Mouse (Mus musculus): Measurements from ENCODE around the gene Tlr6. TPM values are rescaled to one million over a fixed set of nuclear protein-coding genes. Genes with fewer than 3 reads are reported as not detected.
A peak's percentile ranks its signal among the peaks of the same experiment; 100 is the strongest.

The Tlr6 gene
- polyA plus RNA-seq, 1 experiment = 0.90 TPM

DNA sequence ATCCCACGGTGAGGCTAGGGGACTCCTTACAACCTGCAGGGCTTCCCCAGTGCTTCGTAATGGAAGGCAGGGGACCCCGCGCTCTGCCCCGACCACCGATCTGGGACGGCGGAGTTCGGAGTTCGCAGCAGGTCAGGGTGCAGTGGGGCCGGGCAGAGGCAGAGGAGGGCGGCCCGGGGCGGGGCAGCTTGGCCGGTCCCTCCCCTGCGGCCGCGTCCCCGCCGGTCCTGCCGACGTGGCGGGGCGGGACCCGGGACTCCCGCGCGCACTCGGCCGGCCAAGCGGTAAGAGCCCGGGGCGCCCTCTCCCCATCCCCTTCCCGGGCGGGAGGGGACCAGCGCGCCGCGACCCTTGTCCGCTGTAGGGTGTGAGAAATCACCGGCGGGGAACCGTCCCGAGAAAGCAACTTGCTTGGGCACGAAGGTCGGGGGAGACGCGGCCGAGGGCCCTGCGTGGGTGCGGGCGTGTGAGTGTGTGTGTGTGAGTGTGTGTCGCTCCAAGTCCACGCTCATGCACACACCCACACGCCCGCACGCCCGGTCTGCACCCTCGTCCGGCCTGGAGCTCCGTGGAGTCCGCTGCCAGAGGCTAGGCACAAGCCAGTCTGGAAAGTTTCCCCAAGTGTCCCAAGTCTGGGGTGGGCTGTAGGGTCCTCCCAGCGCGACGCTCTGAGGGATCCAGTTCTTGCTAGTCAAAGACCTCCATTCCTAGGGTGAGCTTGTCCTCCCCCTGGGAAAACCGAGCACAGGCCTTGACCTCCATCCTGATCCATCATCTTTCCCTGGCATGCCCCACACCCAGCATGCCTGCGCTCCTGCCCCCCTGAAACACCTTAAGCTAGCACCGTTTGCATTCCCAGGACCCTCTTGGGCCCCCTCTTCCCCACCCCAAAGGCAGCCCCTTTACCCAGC is 10.2 kb upstream of the Tlr6 start, which contains the start of gene Fam114a1:
Fam114a1 (plus strand) TSS at position 211 of the 911 bp plus-strand sequence.
- DNase-seq (ENCODE audit: low read depth) = peak; percentile 58
- TF ChIP-seq POLR2A (IDR thresholded peaks at IDR 0.05; ENCODE audit: borderline replicate concordance, extremely low read depth, insufficient read depth, insufficient read length, poor library complexity, severe bottlenecking) = no peak
- TF ChIP-seq CTCF (IDR thresholded peaks at IDR 0.05; ENCODE audit: borderline replicate concordance, extremely low read depth, insufficient read depth, insufficient read length) = no peak

GRCm38 (mm10) chr5:64968961-64969860 is 9.3 kb upstream of the Tlr6 start:
- TF ChIP-seq POLR2A (IDR thresholded peaks at IDR 0.05; ENCODE audit: borderline replicate concordance, extremely low read depth, insufficient read depth, insufficient read length, poor library complexity, severe bottlenecking) (no peak), CTCF (IDR thresholded peaks at IDR 0.05; ENCODE audit: borderline replicate concordance, extremely low read depth, insufficient read depth, insufficient read length) (no peak)
- DNase-seq (ENCODE audit: low read depth) = peak; percentile 27

GRCm38 (mm10) chr5:64963735-64964134 is 3.8 kb upstream of the Tlr6 start:
- no peak for DNase-seq (ENCODE audit: low read depth)
- no peak for TF ChIP-seq POLR2A (IDR thresholded peaks at IDR 0.05; ENCODE audit: borderline replicate concordance, extremely low read depth, insufficient read depth, insufficient read length, poor library complexity, severe bottlenecking)

DNA sequence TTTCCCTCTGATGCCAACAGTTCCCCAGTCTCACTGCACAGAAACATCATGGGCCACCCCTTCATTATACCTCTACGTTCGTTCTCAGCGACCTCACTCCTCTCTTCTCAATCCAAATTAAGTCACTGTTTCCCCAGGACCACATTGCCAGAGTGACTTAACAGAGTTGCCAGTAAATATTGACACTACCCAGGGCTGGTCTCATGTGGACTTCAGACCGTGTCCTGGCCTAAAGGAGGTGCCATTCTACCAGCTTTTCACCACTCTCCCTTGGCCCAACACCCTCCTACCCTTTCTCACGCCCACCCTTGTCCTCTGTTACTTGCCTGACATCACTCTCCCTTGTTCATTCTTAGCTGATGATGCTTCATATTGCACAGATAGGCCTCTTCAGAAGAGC is 3.4 kb upstream of the Tlr6 start:
- TF ChIP-seq CTCF (IDR thresholded peaks at IDR 0.05; ENCODE audit: borderline replicate concordance, extremely low read depth, insufficient read depth, insufficient read length) (no peak), POLR2A (IDR thresholded peaks at IDR 0.05; ENCODE audit: borderline replicate concordance, extremely low read depth, insufficient read depth, insufficient read length, poor library complexity, severe bottlenecking) (no peak)
- DNase-seq (ENCODE audit: low read depth) = no peak

DNA sequence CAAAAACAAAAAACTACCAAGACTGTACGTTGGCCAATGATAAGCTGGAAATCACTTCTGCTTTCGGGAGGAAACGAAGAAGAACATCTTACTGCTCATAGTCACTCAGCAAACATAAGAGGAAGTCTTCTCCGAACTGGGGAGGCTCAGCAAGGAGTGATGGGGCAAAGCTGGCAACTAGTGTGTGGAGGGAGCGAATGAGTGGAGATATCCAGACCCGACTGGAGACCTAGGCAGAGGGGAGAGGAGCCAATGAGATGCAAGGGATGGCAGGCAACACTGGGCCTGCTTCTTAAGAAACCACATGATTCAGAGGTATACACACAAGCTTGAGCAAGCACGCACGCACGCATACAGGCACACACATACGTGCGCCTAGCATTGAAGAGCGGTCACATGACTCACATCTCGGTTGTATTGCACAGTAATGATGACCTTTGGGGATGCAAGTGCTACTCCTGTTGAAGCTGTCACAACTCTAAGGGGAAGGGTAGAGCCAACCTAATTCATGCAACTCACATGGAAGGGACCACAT is 1.0 kb upstream of the Tlr6 start:
- DNase-seq (ENCODE audit: low read depth) = no peak
- TF ChIP-seq CTCF (IDR thresholded peaks at IDR 0.05; ENCODE audit: borderline replicate concordance, extremely low read depth, insufficient read depth, insufficient read length) (no peak), POLR2A (IDR thresholded peaks at IDR 0.05; ENCODE audit: borderline replicate concordance, extremely low read depth, insufficient read depth, insufficient read length, poor library complexity, severe bottlenecking) (no peak)

- TF ChIP-seq POLR2A (IDR thresholded peaks at IDR 0.05; ENCODE audit: borderline replicate concordance, extremely low read depth, insufficient read depth, insufficient read length, poor library complexity, severe bottlenecking) = no peak
- TF ChIP-seq CTCF (IDR thresholded peaks at IDR 0.05; ENCODE audit: borderline replicate concordance, extremely low read depth, insufficient read depth, insufficient read length) = no peak
- DNase-seq (ENCODE audit: low read depth) = no peak
Observed at GRCm38 (mm10) chr5:64958991-64959842, 680 bp downstream of the Tlr6 start.

DNA sequence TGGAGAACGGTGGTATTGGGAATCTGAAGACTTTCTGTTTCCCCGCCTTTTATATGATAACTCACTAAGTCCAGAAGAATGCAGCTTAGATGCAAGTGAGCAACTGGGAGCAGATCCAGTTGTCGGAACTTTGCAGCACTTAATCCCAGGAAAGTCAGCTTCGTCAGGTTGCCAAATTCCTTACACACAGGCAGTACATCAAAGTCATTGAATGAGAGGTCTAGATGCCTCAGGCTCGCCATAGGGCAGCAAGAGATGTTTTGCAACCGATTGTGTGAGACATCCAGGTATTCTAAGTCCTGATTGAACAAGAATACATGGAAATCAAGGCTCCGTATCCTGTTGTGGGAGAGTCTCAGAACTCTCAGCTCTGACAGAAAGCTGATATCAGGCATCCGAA is 5.0 kb downstream of the Tlr6 start:
- TF ChIP-seq CTCF (IDR thresholded peaks at IDR 0.05; ENCODE audit: borderline replicate concordance, extremely low read depth, insufficient read depth, insufficient read length) (no peak), POLR2A (IDR thresholded peaks at IDR 0.05; ENCODE audit: borderline replicate concordance, extremely low read depth, insufficient read depth, insufficient read length, poor library complexity, severe bottlenecking) (no peak)
- no peak for DNase-seq (ENCODE audit: low read depth)

DNA sequence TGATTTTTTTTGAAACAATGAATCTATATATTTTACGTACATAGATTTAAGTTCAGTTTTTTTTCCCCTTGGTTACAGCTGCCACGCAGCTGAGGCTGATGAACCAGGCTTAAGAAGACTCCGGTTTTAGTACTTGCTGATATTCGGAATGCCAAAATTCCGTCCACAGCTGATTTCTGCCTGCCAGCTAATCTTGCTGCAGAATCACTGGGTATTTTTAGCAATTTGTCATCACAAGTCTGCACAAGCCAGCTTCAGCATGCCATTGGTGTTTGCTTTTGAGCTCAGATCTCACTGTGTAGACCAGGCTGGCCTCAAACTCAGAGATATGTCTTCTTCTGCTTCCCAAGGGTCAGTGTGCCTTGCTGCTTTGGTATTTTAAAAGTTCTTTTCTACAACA is 8.4 kb downstream of the Tlr6 start:
- peak; percentile 18 for DNase-seq (ENCODE audit: low read depth)
- TF ChIP-seq POLR2A (IDR thresholded peaks at IDR 0.05; ENCODE audit: borderline replicate concordance, extremely low read depth, insufficient read depth, insufficient read length, poor library complexity, severe bottlenecking) (no peak), CTCF (IDR thresholded peaks at IDR 0.05; ENCODE audit: borderline replicate concordance, extremely low read depth, insufficient read depth, insufficient read length) (no peak)

DNA sequence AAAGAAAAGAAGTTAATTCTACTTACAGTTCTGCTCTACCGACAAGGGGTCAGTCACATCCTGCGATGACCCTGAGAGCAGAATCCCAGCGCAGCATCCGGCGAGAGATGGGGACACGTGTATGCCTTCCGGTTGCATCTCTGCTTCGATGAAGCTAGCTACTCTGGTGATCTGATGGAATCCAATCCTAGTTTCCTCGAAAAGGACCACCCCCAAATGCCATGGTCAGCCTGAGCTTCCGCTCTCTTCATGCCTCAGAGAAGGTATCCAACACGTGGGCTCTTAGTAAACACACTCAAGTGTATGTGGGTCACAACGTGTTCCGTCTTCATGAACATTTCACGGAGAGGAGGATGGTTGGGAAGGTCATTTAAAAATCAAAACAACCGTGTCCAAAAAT is 27.1 kb downstream of the Tlr6 start:
- TF ChIP-seq CTCF (IDR thresholded peaks at IDR 0.05; ENCODE audit: borderline replicate concordance, extremely low read depth, insufficient read depth, insufficient read length) (no peak), POLR2A (IDR thresholded peaks at IDR 0.05; ENCODE audit: borderline replicate concordance, extremely low read depth, insufficient read depth, insufficient read length, poor library complexity, severe bottlenecking) (no peak)
- DNase-seq (ENCODE audit: low read depth) = no peak

GRCm38 (mm10) chr5:64932215-64932614 is 27.7 kb downstream of the Tlr6 start:
- TF ChIP-seq CTCF (IDR thresholded peaks at IDR 0.05; ENCODE audit: borderline replicate concordance, extremely low read depth, insufficient read depth, insufficient read length) = no peak
- no peak for TF ChIP-seq POLR2A (IDR thresholded peaks at IDR 0.05; ENCODE audit: borderline replicate concordance, extremely low read depth, insufficient read depth, insufficient read length, poor library complexity, severe bottlenecking)
- no peak for DNase-seq (ENCODE audit: low read depth)

Measured in brain, embryonic 14.5 days (tissue).